Mouse (Mus musculus): ENCODE data around the gene Zfhx2. TPM values are rescaled to one million over a fixed set of nuclear protein-coding genes. Genes with fewer than 3 reads are reported as not detected.

Gene Zfhx2
- polyA plus RNA-seq, 1 experiment: 34.9 TPM

DNA sequence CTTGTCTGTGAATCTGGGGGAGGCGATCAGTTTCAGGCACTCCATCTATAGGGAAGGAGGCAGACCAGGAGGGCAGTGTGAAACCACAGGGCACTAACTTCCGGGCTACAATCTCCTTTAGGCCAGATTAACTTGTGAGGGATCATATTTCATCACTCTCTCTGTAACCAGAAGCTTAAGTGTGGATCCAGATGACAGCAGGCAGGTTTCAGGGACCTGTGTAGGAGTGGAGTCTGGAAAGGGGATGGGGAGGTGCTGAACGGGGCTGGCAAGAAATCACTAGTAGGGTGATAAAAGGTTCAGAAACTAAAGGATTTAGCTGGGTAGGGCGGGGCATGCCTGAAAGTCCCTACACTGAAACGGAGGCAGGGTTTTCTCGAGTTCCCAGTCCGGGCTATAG, 13.3 kb upstream of the Zfhx2 start:
- peak; percentile 35 for DNase-seq (ENCODE audit: low read depth)
- TF ChIP-seq CTCF (IDR thresholded peaks at IDR 0.05; ENCODE audit: borderline replicate concordance, extremely low read depth, insufficient read depth, insufficient read length) (no peak), POLR2A (IDR thresholded peaks at IDR 0.05; ENCODE audit: borderline replicate concordance, extremely low read depth, insufficient read depth, insufficient read length, poor library complexity, severe bottlenecking) (no peak)

DNA sequence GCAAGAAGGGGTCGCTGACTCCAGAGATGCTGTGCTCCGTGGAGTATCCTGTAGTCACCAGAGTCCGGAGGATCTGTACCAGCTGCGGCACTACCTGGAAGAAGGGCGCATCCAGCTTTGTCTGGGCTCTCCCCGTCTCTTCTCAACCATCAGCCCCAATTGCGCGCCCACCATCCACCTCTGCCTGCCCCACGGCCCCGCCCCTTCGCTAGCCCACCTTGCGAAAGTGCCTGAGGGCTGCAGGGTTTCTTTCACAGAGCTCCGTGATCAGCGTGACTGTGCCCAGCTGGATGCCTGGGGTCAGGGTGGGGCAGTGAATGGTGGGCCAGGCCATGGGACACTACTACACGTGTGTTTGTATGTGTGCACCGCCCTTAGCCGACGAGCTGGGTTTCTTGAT, 12.2 kb upstream of the Zfhx2 start:
- DNase-seq (ENCODE audit: low read depth): no peak
- TF ChIP-seq CTCF (IDR thresholded peaks at IDR 0.05; ENCODE audit: borderline replicate concordance, extremely low read depth, insufficient read depth, insufficient read length) (no peak), POLR2A (IDR thresholded peaks at IDR 0.05; ENCODE audit: borderline replicate concordance, extremely low read depth, insufficient read depth, insufficient read length, poor library complexity, severe bottlenecking) (no peak)

DNA sequence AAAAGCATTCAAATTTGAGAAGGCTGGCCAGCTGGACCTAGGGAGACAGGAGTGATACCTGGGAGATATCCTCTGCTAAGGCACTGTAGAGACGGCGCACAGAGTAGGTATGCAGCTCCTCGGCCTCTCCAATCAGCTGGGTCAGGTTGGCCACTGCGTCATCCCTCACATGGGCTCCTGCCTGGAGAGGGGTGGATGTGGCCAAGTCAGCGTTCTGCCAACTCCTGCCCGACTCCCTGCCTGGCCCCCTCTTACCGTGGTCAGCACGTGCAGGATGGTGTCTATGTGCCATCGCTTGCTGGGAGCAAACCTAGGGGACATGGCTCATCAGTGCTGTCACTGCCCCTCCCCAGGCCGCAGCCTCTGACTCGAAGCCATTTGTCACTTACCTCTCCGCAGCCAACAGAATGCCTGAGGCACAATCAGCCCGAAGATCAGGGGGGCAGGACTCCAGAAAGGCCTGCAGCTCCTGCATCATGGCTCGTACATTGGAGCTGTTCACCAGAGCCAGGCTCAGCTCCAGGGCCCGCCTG, 10.2 kb upstream of the Zfhx2 start:
- no peak for TF ChIP-seq POLR2A (IDR thresholded peaks at IDR 0.05; ENCODE audit: borderline replicate concordance, extremely low read depth, insufficient read depth, insufficient read length, poor library complexity, severe bottlenecking)
- no peak for TF ChIP-seq CTCF (IDR thresholded peaks at IDR 0.05; ENCODE audit: borderline replicate concordance, extremely low read depth, insufficient read depth, insufficient read length)
- no peak for DNase-seq (ENCODE audit: low read depth)

DNA sequence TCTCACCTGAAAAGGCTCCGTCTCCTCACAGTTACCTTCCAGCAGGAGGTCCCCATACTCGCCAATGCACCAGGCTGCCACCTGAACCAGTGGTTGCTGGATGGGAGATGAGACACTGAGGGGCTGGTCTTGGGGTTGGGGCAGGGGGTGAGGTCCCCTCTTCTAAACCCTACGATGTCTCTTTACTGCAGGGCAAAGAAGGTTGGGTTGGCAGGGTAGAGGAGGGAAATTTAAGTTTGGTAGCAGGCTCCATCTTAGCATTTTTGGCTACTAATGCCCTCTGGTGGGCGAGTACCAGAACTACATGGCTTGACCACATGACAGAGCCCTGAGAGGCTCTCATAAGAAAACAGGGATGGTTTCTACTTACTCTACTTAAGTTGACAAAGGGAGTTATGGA, 9.5 kb upstream of the Zfhx2 start:
- DNase-seq (ENCODE audit: low read depth): peak; percentile 72
- TF ChIP-seq CTCF (IDR thresholded peaks at IDR 0.05; ENCODE audit: borderline replicate concordance, extremely low read depth, insufficient read depth, insufficient read length) (peak; percentile 77; the same call in 1 of the 2 replicates), POLR2A (IDR thresholded peaks at IDR 0.05; ENCODE audit: borderline replicate concordance, extremely low read depth, insufficient read depth, insufficient read length, poor library complexity, severe bottlenecking) (no peak)

DNA sequence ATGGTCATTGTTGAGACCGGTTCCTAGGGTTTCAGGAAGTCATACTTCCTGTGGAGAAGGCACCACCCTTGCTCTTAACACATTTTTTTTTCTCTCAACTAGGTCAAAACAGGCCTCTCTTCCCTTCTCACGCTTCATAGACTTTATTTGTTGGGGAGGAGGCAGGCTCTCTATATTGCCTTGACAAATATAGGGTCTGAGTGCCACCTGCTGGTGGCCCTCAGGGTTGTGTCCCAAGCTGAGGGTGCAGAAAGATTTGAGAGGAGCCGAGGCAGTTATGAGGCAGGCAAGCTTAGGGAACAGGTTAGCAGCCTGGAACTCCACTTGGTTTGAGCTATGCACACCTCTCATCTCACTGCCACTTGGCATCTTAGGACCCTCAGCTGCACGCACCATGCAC, 5.9 kb upstream of the Zfhx2 start:
- peak; percentile 81 for DNase-seq (ENCODE audit: low read depth)
- TF ChIP-seq CTCF (IDR thresholded peaks at IDR 0.05; ENCODE audit: borderline replicate concordance, extremely low read depth, insufficient read depth, insufficient read length) (peak; percentile 78), POLR2A (IDR thresholded peaks at IDR 0.05; ENCODE audit: borderline replicate concordance, extremely low read depth, insufficient read depth, insufficient read length, poor library complexity, severe bottlenecking) (no peak)

DNA sequence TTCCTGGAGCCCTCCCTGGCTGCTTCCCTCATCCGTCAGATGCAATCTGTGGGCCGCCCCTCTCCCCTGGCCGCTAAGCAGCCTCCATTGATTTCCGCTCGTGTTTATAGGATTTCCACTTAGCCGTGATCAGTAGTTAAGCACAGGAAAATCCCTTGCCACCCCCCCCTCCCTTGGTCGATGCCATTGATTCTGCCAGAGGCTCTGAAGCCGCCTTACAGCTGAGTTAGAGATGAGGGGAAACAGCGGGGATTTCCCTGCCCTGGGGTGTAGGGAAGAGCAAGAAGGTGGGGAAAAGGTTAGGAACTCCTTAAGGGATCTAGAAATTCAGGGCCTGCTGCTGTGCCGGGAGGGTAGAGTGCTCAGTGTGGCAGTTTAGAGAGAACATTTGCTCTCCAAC, 5.5 kb upstream of the Zfhx2 start:
- TF ChIP-seq CTCF (IDR thresholded peaks at IDR 0.05; ENCODE audit: borderline replicate concordance, extremely low read depth, insufficient read depth, insufficient read length): no peak
- TF ChIP-seq POLR2A (IDR thresholded peaks at IDR 0.05; ENCODE audit: borderline replicate concordance, extremely low read depth, insufficient read depth, insufficient read length, poor library complexity, severe bottlenecking): no peak
- DNase-seq (ENCODE audit: low read depth): peak; percentile 44

DNA sequence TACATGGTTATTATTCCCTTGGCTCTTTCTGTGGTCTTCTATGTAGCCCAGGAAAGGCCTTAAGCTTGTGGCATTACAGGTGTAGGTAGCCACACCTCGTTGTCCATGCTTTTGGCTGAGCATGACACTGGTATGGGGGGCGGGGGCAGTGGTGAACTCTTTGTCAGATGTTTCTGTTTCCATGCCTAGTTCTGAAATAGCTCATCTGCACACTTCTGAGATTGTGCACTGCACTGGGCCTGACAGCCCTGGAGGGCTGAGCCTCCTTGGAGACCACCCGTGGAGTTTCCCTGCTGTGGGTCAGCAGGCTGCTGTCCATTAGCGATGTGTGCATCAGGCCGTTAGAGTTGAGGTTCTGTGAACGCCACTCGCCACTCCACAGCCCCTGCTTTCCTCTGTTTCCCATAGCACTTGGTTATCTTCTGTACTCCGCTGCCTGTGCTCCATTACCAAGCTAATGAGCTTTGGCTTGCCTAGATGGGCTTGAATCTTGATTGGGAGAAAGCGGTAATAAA, 4.5 kb upstream of the Zfhx2 start:
- DNase-seq (ENCODE audit: low read depth): no peak
- TF ChIP-seq POLR2A (IDR thresholded peaks at IDR 0.05; ENCODE audit: borderline replicate concordance, extremely low read depth, insufficient read depth, insufficient read length, poor library complexity, severe bottlenecking) (no peak), CTCF (IDR thresholded peaks at IDR 0.05; ENCODE audit: borderline replicate concordance, extremely low read depth, insufficient read depth, insufficient read length) (no peak)

DNA sequence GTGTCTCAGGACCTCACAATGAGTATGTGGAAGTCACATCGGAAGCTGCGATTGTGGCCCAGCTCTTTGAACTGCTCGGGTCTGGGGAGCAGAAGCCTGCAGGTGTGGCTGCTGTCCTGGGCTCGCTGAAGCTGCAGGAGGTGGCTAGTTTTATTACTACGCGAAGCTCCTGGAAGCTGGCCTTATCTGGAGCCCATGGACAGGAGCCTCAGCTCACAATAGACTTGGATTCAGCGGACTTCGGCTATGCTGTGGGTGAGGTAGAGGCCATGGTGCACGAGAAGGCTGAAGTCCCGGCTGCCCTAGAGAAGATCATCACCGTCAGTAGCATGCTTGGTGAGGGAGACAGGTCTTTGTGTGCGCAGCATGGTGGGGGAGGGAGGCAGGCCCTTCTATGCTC, 3.5 kb upstream of the Zfhx2 start:
- TF ChIP-seq POLR2A (IDR thresholded peaks at IDR 0.05; ENCODE audit: borderline replicate concordance, extremely low read depth, insufficient read depth, insufficient read length, poor library complexity, severe bottlenecking) (no peak), CTCF (IDR thresholded peaks at IDR 0.05; ENCODE audit: borderline replicate concordance, extremely low read depth, insufficient read depth, insufficient read length) (no peak)
- no peak for DNase-seq (ENCODE audit: low read depth)

DNA sequence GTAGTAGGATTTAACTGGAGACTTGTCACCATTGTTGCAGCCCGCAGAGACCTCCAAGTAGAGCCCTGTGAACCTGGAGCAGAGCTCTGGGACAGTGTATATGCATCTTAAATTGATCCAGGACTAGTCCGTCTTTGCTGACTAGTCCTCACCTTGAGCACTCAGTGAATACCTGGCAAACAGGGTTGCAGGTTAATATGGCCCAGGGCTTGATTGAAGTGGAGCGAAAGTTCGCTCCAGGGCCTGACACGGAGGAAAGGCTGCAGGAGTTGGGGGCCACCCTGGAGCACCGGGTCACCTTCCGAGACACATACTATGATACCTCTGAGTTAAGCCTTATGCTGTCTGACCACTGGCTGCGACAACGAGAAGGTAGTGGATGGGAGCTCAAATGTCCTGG, 3.1 kb upstream of the Zfhx2 start:
- no peak for DNase-seq (ENCODE audit: low read depth)

DNA sequence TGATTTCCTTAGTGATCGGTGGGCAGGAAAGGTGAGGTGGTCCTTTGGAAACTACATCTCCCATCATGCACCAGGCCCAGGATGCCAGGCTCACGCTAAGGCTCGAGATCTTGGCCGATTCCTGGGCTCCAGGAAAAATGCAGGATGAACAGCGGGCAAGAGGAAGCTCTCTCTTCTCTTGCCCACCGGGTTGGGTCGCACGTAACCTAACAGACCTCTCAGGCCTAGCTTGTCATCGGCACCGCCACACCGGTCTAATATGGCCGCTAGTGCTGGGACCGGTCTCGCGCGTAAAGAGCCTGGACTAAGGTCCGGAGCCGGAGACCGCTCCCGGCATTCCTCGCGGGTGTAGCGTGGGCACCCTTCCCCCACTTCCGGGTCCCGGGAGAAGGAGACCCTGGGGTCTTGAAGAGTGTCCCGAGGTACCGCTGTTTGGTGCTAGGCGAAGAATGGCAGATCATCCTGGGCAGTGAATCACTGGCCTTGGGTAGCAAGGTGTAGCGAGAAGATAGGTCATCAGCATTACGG, 2.6 kb upstream of the Zfhx2 start, which contains the start of gene Thtpa:
TSS of gene Thtpa (plus strand) at position 81 of the 528 bp plus-strand sequence.
- peak; percentile 90 for DNase-seq (ENCODE audit: low read depth)
- TF ChIP-seq POLR2A (IDR thresholded peaks at IDR 0.05; ENCODE audit: borderline replicate concordance, extremely low read depth, insufficient read depth, insufficient read length, poor library complexity, severe bottlenecking) (peak; percentile 39; the same call in 1 of the 2 replicates), CTCF (IDR thresholded peaks at IDR 0.05; ENCODE audit: borderline replicate concordance, extremely low read depth, insufficient read depth, insufficient read length) (no peak)

More for the DNA sequence above, 3.1 kb upstream of the Zfhx2 start:
- TF ChIP-seq CTCF (IDR thresholded peaks at IDR 0.05; ENCODE audit: borderline replicate concordance, extremely low read depth, insufficient read depth, insufficient read length) (no peak), POLR2A (IDR thresholded peaks at IDR 0.05; ENCODE audit: borderline replicate concordance, extremely low read depth, insufficient read depth, insufficient read length, poor library complexity, severe bottlenecking) (no peak)

DNA sequence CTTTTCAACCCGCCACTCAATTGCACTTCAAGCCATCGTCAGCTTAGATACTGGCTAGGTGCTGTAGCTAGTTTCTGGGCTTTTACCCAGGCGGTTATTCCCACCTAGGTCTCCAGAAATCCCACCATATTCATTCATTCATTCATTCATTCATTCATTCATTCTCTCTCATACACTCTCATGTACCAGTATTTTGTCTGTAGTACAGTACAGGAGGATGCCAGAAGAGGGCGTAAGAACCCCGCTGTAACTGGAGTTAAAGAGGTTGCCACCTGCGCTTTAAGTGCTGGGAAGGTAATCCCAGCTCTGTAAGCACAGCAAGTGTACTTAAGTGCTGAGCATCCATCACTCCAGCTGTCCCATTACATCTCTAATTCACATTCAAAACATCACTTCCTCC, 1.8 kb upstream of the Zfhx2 start:
- DNase-seq (ENCODE audit: low read depth): no peak
- TF ChIP-seq CTCF (IDR thresholded peaks at IDR 0.05; ENCODE audit: borderline replicate concordance, extremely low read depth, insufficient read depth, insufficient read length) (no peak), POLR2A (IDR thresholded peaks at IDR 0.05; ENCODE audit: borderline replicate concordance, extremely low read depth, insufficient read depth, insufficient read length, poor library complexity, severe bottlenecking) (no peak)
